Mouse (Mus musculus) gonadal fat pad, adult 2 months (tissue): ENCODE results near the gene Sirt7. TPM values are rescaled to one million over a fixed set of nuclear protein-coding genes. Genes with fewer than 3 reads are reported as not detected.

Source experiments
- polyA plus RNA-seq: library from polyadenylated mRNA; depleted of rRNA; stranded (reverse); fragments of >200 nt; gene quantifications from 2 replicates; pipeline ENCODE4 v1.2.3, GENCODE M21; 2012; rRNA removed

The Sirt7 gene
- polyA plus RNA-seq, 1 experiment: 61.4 TPM

Other genes with a start within 250 kb of the Sirt7 start
- gene Faap100, start 246.5 kb downstream of the Sirt7 start, polyA plus RNA-seq: 28.5 and 29.6 TPM in 2 replicates
- 68.8 and 71.4 TPM in 2 replicates for gene Nploc4, start 187.5 kb downstream of the Sirt7 start, polyA plus RNA-seq
- gene Tspan10, start 182.6 kb downstream of the Sirt7 start, polyA plus RNA-seq: not detected in 2 replicates
- gene Pde6g, start 171.7 kb downstream of the Sirt7 start, polyA plus RNA-seq: 0.42 and 0.72 TPM in 2 replicates
- gene Oxld1, start 167.2 kb downstream of the Sirt7 start, polyA plus RNA-seq: 24.5 and 30.4 TPM in 2 replicates
- gene Ccdc137, start 167.1 kb downstream of the Sirt7 start, polyA plus RNA-seq: 13.1 and 16.6 TPM in 2 replicates
- gene Arl16, start 157.6 kb downstream of the Sirt7 start, polyA plus RNA-seq: 32.5 and 34.3 TPM in 2 replicates
- 61.8 and 70.5 TPM in 2 replicates for gene Mrpl12, start 140.6 kb downstream of the Sirt7 start, polyA plus RNA-seq
- gene Slc25a10, start 133.4 kb downstream of the Sirt7 start, polyA plus RNA-seq: 372 and 561 TPM in 2 replicates
- gene Gcgr, start 94.5 kb downstream of the Sirt7 start, polyA plus RNA-seq: 1.2 and 1.8 TPM in 2 replicates
- gene Mcrip1, start 75.5 kb downstream of the Sirt7 start, polyA plus RNA-seq: 153 and 179 TPM in 2 replicates
- gene Ppp1r27, start 74.1 kb downstream of the Sirt7 start, polyA plus RNA-seq: 0.72 TPM in 1 of 2 replicates, not detected in the other
- gene P4hb, start 52.0 kb downstream of the Sirt7 start, polyA plus RNA-seq: 372 and 394 TPM in 2 replicates
- gene Arhgdia, start 43.6 kb downstream of the Sirt7 start, polyA plus RNA-seq: 584 and 632 TPM in 2 replicates
- 21.4 and 28.5 TPM in 2 replicates for gene Alyref, start 26.9 kb downstream of the Sirt7 start, polyA plus RNA-seq
- 74.7 and 75.0 TPM in 2 replicates for gene Anapc11, start 26.8 kb downstream of the Sirt7 start, polyA plus RNA-seq
- 1.1 and 1.2 TPM in 2 replicates for gene Npb, start 16.8 kb downstream of the Sirt7 start, polyA plus RNA-seq
- 139 and 189 TPM in 2 replicates for gene Pcyt2, start 7.3 kb downstream of the Sirt7 start, polyA plus RNA-seq
- gene Mafg, start 8.4 kb upstream of the Sirt7 start, polyA plus RNA-seq: 53.0 and 56.7 TPM in 2 replicates
- 6.9 and 10.5 TPM in 2 replicates for gene Pycr1, start 18.5 kb upstream of the Sirt7 start, polyA plus RNA-seq
- gene Myadml2, start 22.9 kb upstream of the Sirt7 start, polyA plus RNA-seq: 0.26 TPM in 1 of 2 replicates, not detected in the other
- 3.3 and 4.0 TPM in 2 replicates for gene Notum, start 35.9 kb upstream of the Sirt7 start, polyA plus RNA-seq
- 93.6 and 104 TPM in 2 replicates for gene Aspscr1, start 47.7 kb upstream of the Sirt7 start, polyA plus RNA-seq
- 84.6 and 100 TPM in 2 replicates for gene Cenpx, start 88.5 kb upstream of the Sirt7 start, polyA plus RNA-seq
- gene Lrrc45, start 88.7 kb upstream of the Sirt7 start, polyA plus RNA-seq: 38.5 and 41.4 TPM in 2 replicates
- gene Rac3, start 96.2 kb upstream of the Sirt7 start, polyA plus RNA-seq: 18.2 and 19.0 TPM in 2 replicates
- 188 and 202 TPM in 2 replicates for gene Dcxr, start 102.0 kb upstream of the Sirt7 start, polyA plus RNA-seq
- 121 and 130 TPM in 2 replicates for gene Cbr2, start 106.9 kb upstream of the Sirt7 start, polyA plus RNA-seq
- gene Hmga1b, start 137.6 kb upstream of the Sirt7 start, polyA plus RNA-seq: 0.59 and 1.1 TPM in 2 replicates
- gene Rfng, start 159.0 kb upstream of the Sirt7 start, polyA plus RNA-seq: 35.8 and 37.8 TPM in 2 replicates
- 207 and 231 TPM in 2 replicates for gene Gps1, start 159.0 kb upstream of the Sirt7 start, polyA plus RNA-seq
- gene Dus1l, start 171.2 kb upstream of the Sirt7 start, polyA plus RNA-seq: 31.7 and 31.9 TPM in 2 replicates
- 2,531 and 4,379 TPM in 2 replicates for gene Fasn, start 199.3 kb upstream of the Sirt7 start, polyA plus RNA-seq